Mouse (Mus musculus) heart, adult 2 months (tissue): ENCODE results near the gene Pitx2.

Experiments
- CTCF ChIP-seq: fragments of 200-600 bp; IDR thresholded peaks from 2 replicates; pipeline ENCODE4 v1.8.1; 2022; ENCODE audit warnings: antibody characterized with exemption, mild to moderate bottlenecking, moderate library complexity
- EP300 ChIP-seq: fragments of 200-500 bp; IDR thresholded peaks from 2 replicates; pipeline ENCODE4 v1.6.1; 2011; ENCODE audit warnings: low read depth, low read length, control low read depth; ENCODE audit not compliant: insufficient read depth
- POLR2A ChIP-seq: fragments of 200-500 bp; IDR thresholded peaks from 2 replicates; pipeline ENCODE4 v1.6.1; 2011; ENCODE audit warnings: mild to moderate bottlenecking, low read depth, low read length, control low read depth; ENCODE audit not compliant: insufficient read depth

DNA sequence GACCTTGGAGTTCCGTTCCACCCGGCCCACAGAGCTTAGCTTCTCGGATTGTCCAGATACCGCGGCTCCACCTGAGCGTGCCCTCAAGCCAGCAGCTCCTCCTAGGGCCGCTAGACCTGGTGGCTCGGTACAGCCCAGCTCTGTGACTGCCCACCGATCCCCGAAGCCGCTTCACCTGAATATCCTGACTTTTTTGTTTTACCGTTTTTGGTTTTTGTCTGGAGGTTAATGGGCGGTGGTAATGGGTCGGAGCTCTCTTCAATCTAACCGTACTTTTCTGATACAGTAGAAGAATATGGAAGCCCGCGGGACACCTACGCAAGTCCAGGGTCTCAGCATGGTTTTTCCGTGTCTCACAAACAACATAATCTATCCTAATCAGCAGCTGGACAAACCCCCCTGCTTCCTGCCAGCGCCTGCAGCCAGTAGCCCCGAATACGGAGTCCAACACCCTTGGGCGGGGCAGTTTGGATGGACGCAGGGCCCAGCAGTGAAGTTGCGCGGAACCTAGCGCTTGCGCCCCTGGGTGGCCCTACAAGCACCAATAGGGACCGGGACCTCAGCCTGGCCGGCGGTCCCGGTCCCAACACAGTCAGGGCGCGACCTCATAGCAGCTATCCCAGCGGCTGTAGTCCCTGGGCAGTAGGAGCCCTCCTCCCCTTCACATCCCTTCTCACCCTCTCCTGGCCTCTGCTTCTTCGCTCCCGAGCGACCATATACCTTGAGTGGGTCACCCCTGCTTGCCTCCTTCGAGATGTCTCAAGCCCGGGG, 25.3 kb downstream of the Pitx2 start:
- no peak for TF ChIP-seq POLR2A
- TF ChIP-seq CTCF, result no peak
- TF ChIP-seq EP300, result no peak
